ENCODE assay signal across 18 mouse cellular contexts in genomic region chr13:84151300-84151699, GRCm38 (mm10).
"Had no signal": no experiment of that assay in that cellular context is flagged by ENCODE, and none has a peak within 500 bp of the region (broad histone marks: within the 10 kb centered on the region; RNA-seq: fewer than 3 reads in every experiment).

No protein-coding gene starts in this region.

- H3K27ac ChIP-seq: liver, embryonic 13.5 days; liver, embryonic 15.5 days; lung, embryonic 15.5 days; macrophage; neural tube, embryonic 12.5 days; stomach, embryonic 15.5 days; stomach, postnatal 0 days had no signal

- ATAC-seq: liver, postnatal 0 days; lung, postnatal 0 days had no signal

- H3K4me2 ChIP-seq: liver, embryonic 11.5 days; liver, embryonic 13.5 days; liver, embryonic 15.5 days; lung, embryonic 15.5 days; neural tube, embryonic 12.5 days; stomach, embryonic 15.5 days had no signal

- H3K9ac ChIP-seq: liver, embryonic 13.5 days; liver, embryonic 15.5 days; liver, postnatal 0 days; lung, embryonic 15.5 days; neural tube, embryonic 12.5 days; stomach, embryonic 15.5 days had no signal

- DNase-seq: liver, embryonic 13.5 days; liver, postnatal 0 days; lung, adult 2 months; lung, postnatal 14 days; lung, postnatal 36 days; right cerebral cortex, postnatal 14 days; thymus, adult 2 months; thymus, postnatal 25 days; thymus, postnatal 4 days had no signal

- H3K9me3 ChIP-seq: liver, embryonic 13.5 days; liver, embryonic 15.5 days; lung, embryonic 15.5 days; neural tube, embryonic 12.5 days; stomach, embryonic 15.5 days had no signal

- H3K27me3 ChIP-seq: liver, embryonic 13.5 days; liver, embryonic 15.5 days; lung, embryonic 15.5 days; megakaryocyte, embryonic 14.5 days; neural tube, embryonic 12.5 days; stomach, embryonic 15.5 days had no signal

- H3K36me3 ChIP-seq: liver, embryonic 13.5 days; liver, embryonic 15.5 days; lung, embryonic 15.5 days; neural tube, embryonic 12.5 days; stomach, embryonic 15.5 days had no signal

- H3K4me3 ChIP-seq: liver, embryonic 13.5 days; liver, embryonic 15.5 days; lung, embryonic 15.5 days; megakaryocyte, embryonic 14.5 days; neural tube, embryonic 12.5 days; stomach, embryonic 15.5 days had no signal

- H3K4me1 ChIP-seq: liver, embryonic 13.5 days; liver, embryonic 15.5 days; lung, embryonic 15.5 days; megakaryocyte, embryonic 14.5 days; neural tube, embryonic 12.5 days; stomach, embryonic 15.5 days had no signal
